Mouse (Mus musculus) macrophage (primary cell): ENCODE measurements around the gene Mrps12. TPM values are rescaled to one million over a fixed set of nuclear protein-coding genes. Genes with fewer than 3 reads are reported as not detected.

ENCODE experiments used
- H3K27ac ChIP-seq: fragments of 350-480 bp; formaldehyde crosslinking; 2 replicates; pipeline ENCODE4 v1.9.0; 2021
- H3K36me3 ChIP-seq: fragments of 350-480 bp; formaldehyde crosslinking; 2 replicates; pipeline ENCODE4 v1.9.0; 2021; ENCODE audit errors: inconsistent target
- H3K4me3 ChIP-seq: fragments of 350-480 bp; formaldehyde crosslinking; 2 replicates; pipeline ENCODE4 v1.9.0; 2021; ENCODE audit errors: inconsistent target
- H3K79me2 ChIP-seq: fragments of 350-480 bp; formaldehyde crosslinking; 2 replicates; pipeline ENCODE4 v1.9.0; 2021; ENCODE audit errors: inconsistent target
- WGBS: methylation state at CpG from one replicate; pipeline ENCODE4 v1.1.7; 2026; ENCODE audit warnings: inconsistent platforms; ENCODE audit not compliant: missing documents; 5-methylcytosine and 5-hydroxymethylcytosine counted together
- polyA plus RNA-seq: library from polyadenylated mRNA; stranded (reverse); fragments of 250-400 nt; gene quantifications from 3 replicates; pipeline ENCODE4 v1.2.4, GENCODE M21; 2018; ENCODE audit warnings: inconsistent platforms

The Mrps12 gene
- polyA plus RNA-seq, 1 experiment from 2014 or later: 30.6 TPM

DNA sequence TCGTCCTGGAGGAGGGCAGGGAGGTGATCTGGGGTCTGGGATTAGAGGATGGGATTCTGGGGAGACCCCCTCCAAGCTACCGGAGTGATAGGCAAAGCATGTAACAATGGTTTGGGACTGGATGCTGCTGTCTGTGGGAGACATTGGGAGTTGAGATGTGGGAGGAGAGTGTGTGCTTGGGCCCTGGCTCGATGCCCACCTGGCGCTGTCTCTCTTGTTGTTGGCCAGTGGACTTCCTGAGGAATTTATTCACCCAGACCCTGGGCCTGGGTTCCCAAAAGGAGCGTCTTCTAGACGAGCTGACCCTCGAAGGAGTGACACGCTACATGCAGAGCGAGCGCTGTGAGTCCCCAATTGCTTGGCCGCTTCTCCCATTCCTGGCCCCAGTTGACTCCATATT is 30.2 kb upstream of the Mrps12 start:
- H3K36me3 ChIP-seq: peaks cover 31% of the 10 kb centered on the region
- no peak overlapping the region for H3K4me3 ChIP-seq
- H3K79me2 ChIP-seq: peaks cover 91% of the 10 kb centered on the region
- H3K27ac ChIP-seq: no peak overlapping the region
- 96% methylated on average over 11 of the region's 11 CpGs for WGBS

DNA sequence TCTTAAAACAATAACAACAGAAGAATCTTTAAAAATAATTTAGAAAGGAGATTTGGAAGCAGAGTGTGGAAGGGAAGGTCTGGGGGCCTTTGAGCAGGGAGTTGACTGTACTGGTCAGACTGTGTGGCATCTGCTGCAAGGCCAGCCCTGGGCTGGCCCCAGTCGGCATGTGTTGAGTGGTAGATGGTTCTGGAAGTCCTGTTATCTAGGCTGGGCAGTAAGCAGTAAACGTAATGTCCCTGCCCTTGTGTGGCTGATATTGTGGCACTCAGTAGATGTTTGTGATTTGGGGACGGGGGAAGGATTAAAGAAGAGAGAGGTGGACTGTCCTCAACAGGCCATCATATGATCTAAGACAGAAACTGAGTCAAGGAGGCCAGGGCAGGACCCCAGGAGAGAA is 28.7 kb upstream of the Mrps12 start:
- Histone ChIP-seq H3K27ac (no peak overlapping the region), H3K4me3 (no peak overlapping the region), H3K36me3 (peaks cover 17% of the 10 kb centered on the region), H3K79me2 (peaks cover 95% of the 10 kb centered on the region)
- 98% methylated on average over 3 of the region's 3 CpGs for WGBS

DNA sequence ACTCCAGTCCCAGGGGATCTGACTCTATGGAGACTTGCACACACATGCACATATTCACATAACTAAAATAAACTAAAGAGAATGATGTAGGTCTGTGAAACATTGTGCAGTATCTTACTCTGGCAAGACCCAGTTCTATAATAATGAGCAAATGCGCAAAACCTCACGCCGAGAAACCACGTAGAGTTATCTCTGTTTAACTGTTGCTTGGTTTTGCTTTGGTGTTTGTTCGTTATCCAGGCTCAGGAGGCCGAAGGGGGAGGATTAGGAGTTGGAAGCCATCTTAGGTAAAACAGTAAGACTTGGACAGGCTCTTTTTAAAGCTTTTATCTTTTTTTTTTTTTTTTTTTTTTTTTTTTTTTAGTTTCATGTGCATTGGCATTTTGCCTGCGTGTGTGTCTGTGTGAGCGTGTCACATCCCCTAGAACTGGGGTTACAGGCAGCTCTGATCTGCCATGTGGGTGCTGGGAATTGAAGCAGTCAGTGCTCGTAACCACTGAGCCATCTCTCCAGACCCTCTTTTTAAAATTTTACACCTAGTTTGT is 27.9 kb upstream of the Mrps12 start:
- peaks cover 9% of the 10 kb centered on the region; the same call in 1 of the 2 replicates for H3K36me3 ChIP-seq
- peaks cover 93% of the 10 kb centered on the region for H3K79me2 ChIP-seq
- WGBS: 99% methylated on average over 8 of the region's 9 CpGs
- no peak overlapping the region for H3K27ac ChIP-seq
- H3K4me3 ChIP-seq: no peak overlapping the region

DNA sequence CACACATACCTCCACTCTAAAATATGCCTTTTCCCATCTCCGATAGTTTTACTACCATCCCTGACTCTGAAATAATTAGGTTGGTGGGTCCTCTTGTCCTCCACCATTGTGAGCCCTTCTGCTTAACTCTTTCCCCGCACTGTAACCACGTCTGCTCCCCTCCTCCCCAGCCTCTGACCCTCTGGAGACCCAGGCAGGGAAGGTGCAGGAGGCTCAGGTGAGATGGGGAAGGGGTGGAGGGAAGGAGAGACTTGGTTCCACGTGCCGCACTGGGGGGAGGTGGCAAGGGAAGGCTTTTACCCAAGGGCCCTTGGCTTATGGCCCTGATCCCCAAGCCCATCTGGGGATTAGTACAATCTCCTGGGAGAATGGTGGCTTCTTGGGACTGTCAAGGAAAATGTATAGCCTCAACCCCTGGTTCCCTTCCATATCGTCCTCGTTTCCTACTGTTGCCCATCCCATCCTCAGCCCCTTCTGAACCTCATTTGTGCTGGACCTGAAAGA is 25.9 kb upstream of the Mrps12 start, which contains the start of gene Nfkbib:
Gene Nfkbib (minus strand): TSS at position 51 of the 504 bp plus-strand sequence.
- Histone ChIP-seq H3K79me2 (peaks cover 92% of the 10 kb centered on the region), H3K36me3 (peaks cover 6% of the 10 kb centered on the region), H3K4me3 (peak within 1 kb of the TSS; percentile 78), H3K27ac (peak within 1 kb of the TSS; percentile 36)
- 83% methylated on average over 7 of the region's 7 CpGs for WGBS

DNA sequence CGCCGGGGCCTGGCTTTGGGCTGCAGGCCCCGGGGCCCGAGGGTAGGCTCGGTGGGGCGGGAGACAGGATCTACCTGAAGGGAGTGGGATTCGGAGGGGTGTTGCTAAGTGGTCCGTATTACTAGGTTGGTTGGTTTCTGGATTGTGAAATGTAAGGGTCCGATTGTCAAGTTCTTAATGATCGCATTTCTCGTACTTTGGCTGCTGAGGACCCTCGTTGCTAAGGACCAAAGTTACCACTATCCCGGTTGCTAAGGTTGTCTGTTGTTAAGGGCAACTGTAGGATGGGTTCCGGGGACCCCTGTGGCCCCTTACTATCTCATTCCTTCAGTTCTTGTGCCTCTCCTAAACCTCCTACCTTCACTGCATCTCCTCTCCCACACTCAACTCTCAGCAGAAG is 25.3 kb upstream of the Mrps12 start:
- 4% methylated on average over 14 of the region's 14 CpGs for WGBS
- Histone ChIP-seq H3K27ac (peak overlapping the region; percentile 36), H3K4me3 (peak overlapping the region; percentile 78)

DNA sequence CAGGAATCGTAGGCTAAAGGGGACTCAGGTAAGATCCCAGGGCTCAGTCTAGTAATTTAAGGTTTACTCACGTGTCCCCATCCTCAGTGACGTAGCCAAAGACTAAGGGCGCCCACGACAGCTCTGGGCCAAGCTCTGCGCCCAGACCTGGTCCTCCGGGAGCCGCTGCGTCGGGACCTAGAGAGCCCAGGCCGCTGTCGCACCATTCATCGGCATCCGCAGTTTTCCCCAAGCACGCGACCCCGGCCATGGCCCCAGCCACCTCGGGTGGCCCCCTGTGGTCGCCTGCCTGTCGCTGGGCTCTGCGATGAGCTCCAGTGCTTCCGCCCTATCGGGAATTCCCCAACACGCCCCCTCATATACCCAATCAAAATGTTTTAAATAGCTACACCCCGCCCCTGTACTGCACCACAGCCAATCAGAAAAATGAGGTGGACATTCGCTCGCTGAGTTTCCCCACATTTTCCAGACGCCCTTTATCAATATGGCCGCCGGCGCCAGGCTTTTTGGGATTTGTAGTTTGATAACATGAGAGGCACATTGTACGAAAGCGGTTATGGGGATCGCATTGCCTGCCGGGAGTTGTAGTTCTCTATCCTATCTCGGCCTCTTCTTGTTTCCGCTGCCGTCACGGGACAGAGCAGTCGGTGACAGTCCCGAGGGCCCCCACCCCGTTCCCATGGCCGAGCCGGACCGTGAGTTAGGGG is 24.7 kb upstream of the Mrps12 start, which contains the start of gene Sirt2:
Gene Sirt2 (plus strand): TSS at position 563 of the 707 bp plus-strand sequence.
- peaks cover 81% of the 10 kb centered on the region for H3K79me2 ChIP-seq
- 0% methylated on average over 45 of the region's 45 CpGs for whole genome bisulfite sequencing
- H3K36me3 ChIP-seq: peaks cover 18% of the 10 kb centered on the region
- peak within 1 kb of the TSS; percentile 49 for H3K27ac ChIP-seq
- H3K4me3 ChIP-seq: peak within 1 kb of the TSS; percentile 78

More for the DNA sequence above, 25.3 kb upstream of the Mrps12 start:
- peaks cover 86% of the 10 kb centered on the region for H3K79me2 ChIP-seq
- H3K36me3 ChIP-seq: peaks cover 12% of the 10 kb centered on the region

DNA sequence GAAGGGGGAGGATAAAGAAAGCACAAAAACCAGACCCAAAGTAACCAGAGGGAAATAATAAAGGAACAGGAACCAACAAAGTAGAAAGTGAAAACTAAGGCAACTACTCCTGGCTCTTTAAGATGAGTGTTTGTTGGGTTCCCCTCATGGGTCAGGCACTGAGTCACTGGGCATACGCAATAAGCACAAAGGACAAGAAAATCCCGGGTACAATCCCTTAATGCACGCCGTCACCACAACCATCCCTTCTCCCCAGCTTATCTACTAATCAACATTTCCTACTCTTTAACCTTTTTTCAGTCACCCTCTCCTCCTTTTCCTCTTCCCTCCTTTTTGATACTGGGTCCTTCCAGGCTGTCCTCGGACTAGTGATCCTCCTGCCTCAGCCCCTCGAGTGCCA is 23.6 kb upstream of the Mrps12 start:
- H3K27ac ChIP-seq: peak overlapping the region; percentile 49
- WGBS: 26% methylated on average over 5 of the region's 6 CpGs

DNA sequence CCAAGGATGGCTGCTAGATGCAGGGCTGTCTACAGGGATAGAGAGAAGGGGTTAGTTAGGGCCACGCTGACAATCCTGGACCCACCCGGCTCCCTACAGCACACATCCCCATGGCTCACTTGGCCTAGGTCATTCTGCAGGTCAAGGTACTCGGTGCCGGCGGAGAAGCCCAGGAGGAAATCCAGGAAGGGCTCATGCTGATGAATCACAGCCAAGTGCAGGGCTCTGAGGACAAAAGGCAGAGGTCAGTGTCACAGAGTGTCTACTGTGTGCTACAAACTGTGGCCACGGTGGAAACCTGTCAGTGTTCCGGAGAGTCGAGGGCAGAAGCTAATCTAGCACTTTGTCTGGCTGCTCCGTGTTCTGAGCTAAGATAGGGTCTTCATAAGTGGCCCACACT is 20.3 kb upstream of the Mrps12 start:
- H3K36me3 ChIP-seq: peaks cover 50% of the 10 kb centered on the region
- H3K4me3 ChIP-seq: no peak overlapping the region
- 97% methylated on average over 9 of the region's 9 CpGs for WGBS
- H3K27ac ChIP-seq: no peak overlapping the region
- peaks cover 36% of the 10 kb centered on the region for H3K79me2 ChIP-seq

More for the DNA sequence above, 23.6 kb upstream of the Mrps12 start:
- Histone ChIP-seq H3K79me2 (peaks cover 69% of the 10 kb centered on the region), H3K4me3 (peak overlapping the region; percentile 78), H3K36me3 (peaks cover 29% of the 10 kb centered on the region)

DNA sequence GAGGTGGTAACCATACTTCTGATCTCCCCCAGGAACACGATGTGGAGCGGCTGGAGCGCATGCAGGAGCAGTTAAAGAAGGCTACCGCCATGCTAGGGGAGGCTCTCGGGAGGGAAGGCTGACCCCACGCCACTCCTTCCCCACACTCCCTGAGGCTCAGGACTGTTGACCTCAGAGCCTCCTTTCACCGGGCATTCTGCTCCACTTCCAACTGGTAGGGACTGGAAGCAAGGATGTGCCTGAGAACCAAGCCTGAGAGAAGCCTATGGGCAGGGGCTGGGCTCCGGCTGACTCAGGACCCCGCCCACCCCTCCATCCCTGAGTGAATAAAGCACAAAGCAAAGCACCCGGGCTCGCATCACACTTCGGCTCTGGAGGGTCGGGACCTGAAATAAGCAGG is 17.0 kb upstream of the Mrps12 start:
- peaks cover 50% of the 10 kb centered on the region for H3K36me3 ChIP-seq
- H3K4me3 ChIP-seq: no peak overlapping the region
- peaks cover 11% of the 10 kb centered on the region; the same call in 1 of the 2 replicates for H3K79me2 ChIP-seq
- 93% methylated on average over 13 of the region's 13 CpGs for WGBS
- H3K27ac ChIP-seq: no peak overlapping the region

DNA sequence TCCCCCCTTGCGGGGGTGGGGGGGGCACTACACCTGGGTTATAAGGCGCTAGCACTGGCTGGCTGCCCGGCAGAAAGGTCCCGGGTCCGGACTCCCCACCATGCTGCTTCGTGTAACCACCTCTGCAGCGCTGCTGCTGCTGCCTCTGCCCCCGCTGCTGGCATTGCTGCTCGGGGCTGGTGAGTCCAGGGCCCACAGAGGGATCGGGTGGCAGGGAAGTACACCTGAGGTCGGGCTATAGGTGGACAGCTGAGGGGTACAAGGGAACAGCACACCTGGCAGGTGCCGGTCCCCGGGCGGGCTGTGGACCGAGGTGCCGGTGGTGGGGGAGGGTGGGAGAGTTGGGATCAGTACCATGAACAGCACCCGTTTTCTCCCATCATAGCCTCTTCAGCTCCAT is 14.5 kb upstream of the Mrps12 start, which contains the start of gene Ccer2:
Gene Ccer2 (plus strand): TSS at position 96 of the 400 bp plus-strand sequence.
- Histone ChIP-seq H3K4me3 (no peak within 1 kb of the TSS), H3K27ac (no peak within 1 kb of the TSS), H3K36me3 (peaks cover 30% of the 10 kb centered on the region), H3K79me2 (no peaks in the 10 kb centered on the region)
- 11% methylated on average over 17 of the region's 17 CpGs for WGBS

DNA sequence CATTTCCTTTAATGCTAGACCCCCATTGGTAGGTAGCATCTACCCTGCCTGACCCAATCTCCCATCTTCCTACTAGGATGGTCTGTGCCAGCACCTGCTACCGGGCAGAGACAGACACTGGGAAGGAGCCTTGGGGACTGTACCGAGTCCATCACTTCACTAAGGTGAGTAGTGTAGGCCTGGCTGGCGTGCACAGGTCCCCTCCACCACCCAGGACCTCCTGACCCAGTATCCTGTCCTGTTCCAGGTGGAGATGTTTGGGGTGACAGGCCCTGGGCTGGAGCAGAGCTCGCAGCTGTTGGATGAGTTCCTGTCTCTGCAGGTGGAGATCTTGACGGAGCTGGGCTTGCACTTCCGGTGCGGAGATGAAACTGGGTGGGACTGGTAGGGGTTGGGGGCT is 8.3 kb upstream of the Mrps12 start:
- H3K4me3 ChIP-seq: no peak overlapping the region
- WGBS: 97% methylated on average over 7 of the region's 7 CpGs
- no peaks in the 10 kb centered on the region for H3K36me3 ChIP-seq
- H3K27ac ChIP-seq: no peak overlapping the region
- H3K79me2 ChIP-seq: no peaks in the 10 kb centered on the region

DNA sequence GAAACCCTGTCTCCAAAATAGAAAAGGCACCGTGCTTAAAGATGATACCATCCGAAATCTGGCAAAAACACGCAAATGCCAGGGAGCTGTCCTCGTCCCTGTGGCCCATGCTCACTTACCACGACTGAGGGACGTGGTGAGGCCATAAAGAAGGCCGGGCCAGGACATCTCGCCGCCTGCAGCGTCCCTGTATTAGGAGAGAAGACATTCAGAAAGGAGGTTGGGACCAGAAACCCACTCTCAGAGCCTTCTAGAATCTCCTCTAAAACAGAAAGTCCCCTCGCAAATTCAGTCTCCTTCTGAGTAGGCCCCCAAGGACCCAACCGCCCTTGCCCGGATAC is 282 bp downstream of the Mrps12 start:
- Histone ChIP-seq H3K36me3 (no peaks in the 10 kb centered on the region), H3K79me2 (no peaks in the 10 kb centered on the region), H3K27ac (peak overlapping the region; percentile 83), H3K4me3 (peak overlapping the region; percentile 97)
- WGBS: under 1% methylated on average over 13 of the region's 13 CpGs

DNA sequence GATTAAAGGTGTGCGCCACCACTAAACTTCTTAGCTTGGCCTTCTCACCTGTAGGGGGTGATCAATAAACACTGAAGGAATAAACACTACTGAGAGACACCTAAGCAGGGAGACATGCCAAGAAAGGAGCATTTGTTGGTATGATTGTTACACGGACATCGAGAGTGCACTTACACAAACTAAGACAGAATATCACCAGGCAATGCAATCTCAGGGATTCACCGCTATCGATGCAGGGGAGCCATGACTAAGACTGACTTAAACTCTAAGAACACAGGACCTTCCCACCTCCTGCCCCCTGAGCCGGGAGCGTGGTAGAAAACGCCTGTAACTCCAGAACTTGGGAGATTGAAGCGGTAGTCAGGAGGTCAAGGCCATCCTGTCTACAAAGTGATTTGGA is 671 bp downstream of the Mrps12 start:
- peak overlapping the region; percentile 83 for H3K27ac ChIP-seq
- H3K79me2 ChIP-seq: no peaks in the 10 kb centered on the region
- H3K4me3 ChIP-seq: peak overlapping the region; percentile 97
- 36% methylated on average over 9 of the region's 9 CpGs for WGBS
- H3K36me3 ChIP-seq: no peaks in the 10 kb centered on the region

DNA sequence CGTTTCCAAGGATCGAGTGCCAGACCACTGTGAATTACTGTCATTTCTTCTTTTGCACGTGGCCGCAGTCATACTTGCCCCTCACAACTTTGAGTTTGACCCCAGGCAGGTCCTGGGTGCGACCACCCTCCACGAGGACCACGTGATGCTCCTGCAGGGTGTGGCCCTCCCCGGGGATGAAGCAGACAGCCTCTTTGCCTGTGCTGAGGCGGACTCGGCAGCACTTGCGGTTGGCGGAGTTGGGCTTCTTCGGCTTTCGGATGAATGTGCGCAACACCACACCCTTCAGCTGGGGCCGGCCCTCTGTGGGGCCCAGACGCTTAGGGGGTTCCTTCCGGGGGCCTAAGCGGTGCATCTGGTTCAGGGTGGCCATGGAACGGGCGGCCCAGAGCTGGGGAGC is 1.8 kb downstream of the Mrps12 start:
- no peak overlapping the region for H3K27ac ChIP-seq
- H3K4me3 ChIP-seq: no peak overlapping the region
- H3K79me2 ChIP-seq: no peaks in the 10 kb centered on the region
- no peaks in the 10 kb centered on the region for H3K36me3 ChIP-seq
- 90% methylated on average over 21 of the region's 21 CpGs for WGBS

DNA sequence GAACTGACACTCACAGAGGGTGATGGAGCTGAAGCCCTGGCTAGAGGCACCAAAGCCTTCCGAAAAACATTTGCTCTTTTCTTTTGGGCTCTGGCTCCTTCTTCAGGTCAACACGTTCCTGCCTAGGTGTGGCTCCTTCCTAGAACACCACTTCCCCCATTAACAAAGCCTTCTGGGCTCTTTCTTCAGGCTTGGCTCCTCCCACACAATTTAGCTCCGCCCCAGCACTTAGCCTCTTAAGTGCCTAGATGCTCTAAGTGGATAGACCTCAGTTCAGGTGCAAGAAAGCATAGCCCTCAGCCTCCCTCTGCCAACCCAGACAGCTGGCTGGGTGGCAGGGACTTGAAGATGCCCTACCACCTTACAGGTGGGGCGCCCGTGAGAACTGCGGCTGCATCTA is 5.9 kb downstream of the Mrps12 start:
- no peak overlapping the region for H3K4me3 ChIP-seq
- no peak overlapping the region for H3K27ac ChIP-seq
- 88% methylated on average over 6 of the region's 6 CpGs for WGBS
- H3K79me2 ChIP-seq: no peaks in the 10 kb centered on the region
- H3K36me3 ChIP-seq: no peaks in the 10 kb centered on the region
